Mouse (Mus musculus): ENCODE data around the gene 4930442H23Rik. TPM values are rescaled to one million over a fixed set of nuclear protein-coding genes. Genes with fewer than 3 reads are reported as not detected.

Gene 4930442H23Rik
- polyA plus RNA-seq, 1 experiment from 2014 or later, result not detected

GRCm38 (mm10) chr10:81195300-81195699 lies 11.7 kb upstream of the 4930442H23Rik start:
- no peak overlapping the region for H3K4me2 ChIP-seq (ENCODE audit: low read depth, low read length)
- H3K9ac ChIP-seq (replicated peaks), result no peak overlapping the region
- peaks cover 34% of the 10 kb centered on the region for H3K4me1 ChIP-seq (ENCODE audit: insufficient read depth)
- no peak for DNase-seq
- H3K9me3 ChIP-seq (ENCODE audit: low read length), result no peaks in the 10 kb centered on the region
- no peak for ATAC-seq
- 66% methylated on average over 4 of the region's 4 CpGs for WGBS (ENCODE audit: insufficient replicate concordance)
- TF ChIP-seq EP300 (IDR thresholded peaks at IDR 0.05; ENCODE audit: low read depth), result no peak
- TF ChIP-seq CTCF (IDR thresholded peaks at IDR 0.05; ENCODE audit: low read depth), result no peak
- H3K27me3 ChIP-seq (ENCODE audit: insufficient read depth, low read length), result peaks cover 25% of the 10 kb centered on the region
- H3K36me3 ChIP-seq (replicated peaks; ENCODE audit: insufficient read depth, low read length), result peaks cover 2% of the 10 kb centered on the region; the same call in 1 of the 2 replicates
- no peak overlapping the region for H3K27ac ChIP-seq (ENCODE audit: low read depth)
- no peak overlapping the region for H3K4me3 ChIP-seq (ENCODE audit: low read depth, low read length)

DNA sequence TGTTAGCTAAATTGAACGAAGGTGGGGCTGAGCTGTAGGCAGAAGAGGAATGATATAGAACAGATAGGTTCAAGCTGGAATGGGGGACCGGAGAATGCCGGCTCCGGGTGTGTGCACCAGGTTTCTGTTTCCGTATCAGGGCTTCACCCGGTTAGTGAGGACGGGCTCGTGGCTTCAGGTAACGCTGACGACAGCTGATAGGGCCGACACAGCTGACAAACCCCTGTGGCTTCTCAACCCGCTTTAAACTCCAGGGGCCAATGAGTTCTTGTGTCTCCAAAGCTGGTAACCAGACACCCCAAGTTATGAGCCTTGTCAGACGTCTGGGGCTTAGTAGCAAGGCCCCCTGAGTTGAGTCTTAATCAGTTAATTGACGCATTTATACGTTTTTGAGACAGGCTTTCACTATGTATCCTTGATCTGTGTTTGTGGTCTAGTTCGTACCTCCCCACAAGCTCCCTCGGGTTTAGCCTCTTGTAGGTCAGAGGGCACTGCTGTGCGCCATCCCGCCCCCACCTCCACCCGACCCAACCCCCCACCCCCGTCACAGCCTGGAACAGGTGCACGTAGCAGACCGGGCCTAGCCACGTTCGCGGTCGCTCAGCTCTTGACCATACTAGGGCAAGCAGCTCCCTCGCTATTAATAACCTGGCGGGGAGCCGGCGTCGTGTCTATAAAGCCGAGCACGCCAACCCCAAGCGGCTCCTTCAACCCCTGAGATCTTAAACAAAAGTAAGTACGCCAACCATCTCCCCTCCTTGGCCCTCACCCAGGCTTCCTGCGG lies 10.5 kb upstream of the 4930442H23Rik start:
- H3K27ac ChIP-seq (ENCODE audit: low read depth), result no peak overlapping the region
- peaks cover 34% of the 10 kb centered on the region for H3K4me1 ChIP-seq (ENCODE audit: insufficient read depth)
- no peak for TF ChIP-seq CTCF (IDR thresholded peaks at IDR 0.05; ENCODE audit: low read depth)
- no peak for TF ChIP-seq EP300 (IDR thresholded peaks at IDR 0.05; ENCODE audit: low read depth)
- H3K4me2 ChIP-seq (ENCODE audit: low read depth, low read length), result peak overlapping the region; percentile 43
- no peaks in the 10 kb centered on the region for H3K9me3 ChIP-seq (ENCODE audit: low read length)
- DNase-seq, result peak; percentile 42
- no peak overlapping the region for H3K9ac ChIP-seq (replicated peaks)
- peaks cover 6% of the 10 kb centered on the region; the same call in 1 of the 2 replicates for H3K36me3 ChIP-seq (replicated peaks; ENCODE audit: insufficient read depth, low read length)
- WGBS (ENCODE audit: insufficient replicate concordance), result 9% methylated on average over 37 of the region's 37 CpGs
- H3K4me3 ChIP-seq (ENCODE audit: low read depth, low read length), result no peak overlapping the region
- H3K27me3 ChIP-seq (ENCODE audit: insufficient read depth, low read length), result peaks cover 25% of the 10 kb centered on the region
- peak; percentile 32; the same call in 1 of the 2 replicates for ATAC-seq

GRCm38 (mm10) chr10:81192968-81193501 lies 9.4 kb upstream of the 4930442H23Rik start:
- H3K9ac ChIP-seq (replicated peaks), result peak overlapping the region; percentile 80
- H3K4me1 ChIP-seq (ENCODE audit: insufficient read depth), result peaks cover 34% of the 10 kb centered on the region
- H3K27me3 ChIP-seq (ENCODE audit: insufficient read depth, low read length), result peaks cover 23% of the 10 kb centered on the region
- 6% methylated on average over 19 of the region's 19 CpGs for WGBS (ENCODE audit: insufficient replicate concordance)
- no peaks in the 10 kb centered on the region for H3K9me3 ChIP-seq (ENCODE audit: low read length)
- ATAC-seq (peak; percentile 8), DNase-seq (peak; percentile 40)
- peaks cover 8% of the 10 kb centered on the region; the same call in 1 of the 2 replicates for H3K36me3 ChIP-seq (replicated peaks; ENCODE audit: insufficient read depth, low read length)
- H3K4me2 ChIP-seq (ENCODE audit: low read depth, low read length), result peak overlapping the region; percentile 88
- peak overlapping the region; percentile 64 for H3K4me3 ChIP-seq (ENCODE audit: low read depth, low read length)
- TF ChIP-seq EP300 (IDR thresholded peaks at IDR 0.05; ENCODE audit: low read depth) (no peak), CTCF (IDR thresholded peaks at IDR 0.05; ENCODE audit: low read depth) (no peak)
- H3K27ac ChIP-seq (ENCODE audit: low read depth), result peak overlapping the region; percentile 89

GRCm38 (mm10) chr10:81192270-81192967 lies 8.8 kb upstream of the 4930442H23Rik start:
- peak overlapping the region; percentile 64 for H3K4me3 ChIP-seq (ENCODE audit: low read depth, low read length)

DNA sequence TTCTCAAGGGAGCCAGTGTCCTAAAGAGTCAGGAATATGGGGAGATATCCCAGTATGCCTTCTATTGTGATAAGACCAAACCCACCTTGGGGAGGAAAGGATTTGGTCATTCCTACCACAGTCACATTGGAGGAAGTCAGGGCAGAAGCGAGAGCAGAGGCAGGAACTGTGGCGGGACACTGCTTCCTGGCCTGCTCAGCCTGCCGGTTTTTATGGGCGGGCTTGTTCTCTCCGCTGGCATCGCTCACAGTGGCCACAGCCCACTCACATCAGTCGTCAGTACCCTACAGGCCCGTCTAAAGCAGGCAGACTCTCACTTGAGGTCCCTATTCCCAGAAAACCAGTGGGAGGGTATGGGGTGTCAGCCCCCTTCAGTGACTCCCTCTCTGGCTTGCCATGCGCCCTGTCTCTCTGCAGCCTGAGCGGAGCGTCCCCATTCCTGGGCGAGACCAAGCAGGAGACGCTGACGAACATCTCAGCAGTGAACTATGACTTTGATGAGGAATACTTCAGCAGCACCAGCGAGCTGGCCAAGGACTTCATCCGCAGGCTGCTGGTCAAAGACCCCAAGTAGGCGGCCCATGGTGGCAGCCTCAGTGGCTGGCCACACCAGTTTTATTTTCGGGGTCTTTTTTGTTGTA lies 7.8 kb upstream of the 4930442H23Rik start:
- H3K4me1 ChIP-seq (ENCODE audit: insufficient read depth), result peaks cover 34% of the 10 kb centered on the region
- no peak overlapping the region; the same call in 1 of the 2 replicates for H3K9ac ChIP-seq (replicated peaks)
- ATAC-seq (no peak), DNase-seq (peak; percentile 27)
- 62% methylated on average over 18 of the region's 18 CpGs for WGBS (ENCODE audit: insufficient replicate concordance)
- H3K36me3 ChIP-seq (replicated peaks; ENCODE audit: insufficient read depth, low read length), result peaks cover 12% of the 10 kb centered on the region; the same call in 1 of the 2 replicates
- H3K4me3 ChIP-seq (ENCODE audit: low read depth, low read length), result no peak overlapping the region
- H3K9me3 ChIP-seq (ENCODE audit: low read length), result no peaks in the 10 kb centered on the region
- peaks cover 23% of the 10 kb centered on the region for H3K27me3 ChIP-seq (ENCODE audit: insufficient read depth, low read length)
- TF ChIP-seq EP300 (IDR thresholded peaks at IDR 0.05; ENCODE audit: low read depth), result no peak
- TF ChIP-seq CTCF (IDR thresholded peaks at IDR 0.05; ENCODE audit: low read depth), result no peak
- H3K4me2 ChIP-seq (ENCODE audit: low read depth, low read length), result peak overlapping the region; percentile 88
- H3K27ac ChIP-seq (ENCODE audit: low read depth), result peak overlapping the region; percentile 89

More at GRCm38 (mm10) chr10:81192270-81192967, 8.8 kb upstream of the 4930442H23Rik start:
- Histone ChIP-seq H3K4me2 (ENCODE audit: low read depth, low read length) (peak overlapping the region; percentile 88), H3K4me1 (ENCODE audit: insufficient read depth) (peaks cover 34% of the 10 kb centered on the region), H3K36me3 (replicated peaks; ENCODE audit: insufficient read depth, low read length) (peaks cover 8% of the 10 kb centered on the region; the same call in 1 of the 2 replicates), H3K27ac (ENCODE audit: low read depth) (peak overlapping the region; percentile 89), H3K9ac (replicated peaks) (peak overlapping the region; percentile 80), H3K27me3 (ENCODE audit: insufficient read depth, low read length) (peaks cover 23% of the 10 kb centered on the region), H3K9me3 (ENCODE audit: low read length) (no peaks in the 10 kb centered on the region)
- WGBS (ENCODE audit: insufficient replicate concordance), result under 1% methylated on average over 49 of the region's 93 CpGs
- TF ChIP-seq CTCF (IDR thresholded peaks at IDR 0.05; ENCODE audit: low read depth) (peak; percentile 10; the same call in 1 of the 2 replicates), EP300 (IDR thresholded peaks at IDR 0.05; ENCODE audit: low read depth) (no peak)
- peak; percentile 82 for DNase-seq
- peak; percentile 86 for ATAC-seq

All from liver, postnatal 0 days (tissue).